Mouse (Mus musculus): Measurements from ENCODE around the gene Arih2.
A peak's percentile ranks its signal among the peaks of the same experiment; 100 is the strongest.
"Not testable (repeated sequence)": the region's sequence is repeated elsewhere in the genome, so short reads cannot be mapped to it uniquely, and the experiment has no call there.

Gene Arih2

GRCm38 (mm10) chr9:108649561-108650440 lies 615 bp upstream of the Arih2 start:
- no peak for DNase-seq (ENCODE audit: low spot score)

GRCm38 (mm10) chr9:108648166-108648565 lies 1.0 kb downstream of the Arih2 start:
- DNase-seq (ENCODE audit: low spot score) = no peak

GRCm38 (mm10) chr9:108639825-108640224 lies 9.4 kb downstream of the Arih2 start:
- DNase-seq (ENCODE audit: low spot score) = no peak

- DNase-seq (ENCODE audit: low spot score) = no peak
Observed at GRCm38 (mm10) chr9:108635415-108635814, 13.8 kb downstream of the Arih2 start.

GRCm38 (mm10) chr9:108633846-108634245 lies 15.3 kb downstream of the Arih2 start:
- no peak for DNase-seq (ENCODE audit: low spot score)

GRCm38 (mm10) chr9:108632375-108632774 lies 16.8 kb downstream of the Arih2 start:
- no peak for DNase-seq (ENCODE audit: low spot score)

GRCm38 (mm10) chr9:108631631-108632256 lies 17.4 kb downstream of the Arih2 start:
- DNase-seq (ENCODE audit: low spot score) = no peak

- DNase-seq (ENCODE audit: low spot score) = no peak
Observed at GRCm38 (mm10) chr9:108630683-108631082, 18.5 kb downstream of the Arih2 start.

GRCm38 (mm10) chr9:108628141-108628540 lies 21.0 kb downstream of the Arih2 start:
- DNase-seq (ENCODE audit: low spot score) = no peak

- no peak for DNase-seq (ENCODE audit: low spot score)
Observed at GRCm38 (mm10) chr9:108626498-108626897, 22.7 kb downstream of the Arih2 start.

GRCm38 (mm10) chr9:108617301-108617700 lies 31.9 kb downstream of the Arih2 start:
- DNase-seq (ENCODE audit: low spot score) = no peak

GRCm38 (mm10) chr9:108611488-108611887 lies 37.7 kb downstream of the Arih2 start:
- DNase-seq (ENCODE audit: low spot score) = no peak

- DNase-seq (ENCODE audit: low spot score) = no peak
Observed at GRCm38 (mm10) chr9:108608889-108609288, 40.3 kb downstream of the Arih2 start.

- not testable (repeated sequence) for DNase-seq (ENCODE audit: low spot score)
Observed at GRCm38 (mm10) chr9:108607929-108608328, 41.3 kb downstream of the Arih2 start.

- no peak for DNase-seq (ENCODE audit: low spot score)
Observed at GRCm38 (mm10) chr9:108601986-108602385, 47.2 kb downstream of the Arih2 start.

- no peak for DNase-seq (ENCODE audit: low spot score)
Observed at GRCm38 (mm10) chr9:108600011-108600410, 49.2 kb downstream of the Arih2 start.

GRCm38 (mm10) chr9:108599021-108599566 lies 50.1 kb downstream of the Arih2 start:
- no peak for DNase-seq (ENCODE audit: low spot score)

- DNase-seq (ENCODE audit: low spot score) = peak; percentile 31
Observed at GRCm38 (mm10) chr9:108596998-108597764, 52.0 kb downstream of the Arih2 start, which contains the start of gene P4htm. TSS of gene P4htm (minus strand) at chr9:108597667.

GRCm38 (mm10) chr9:108594354-108594753 lies 54.8 kb downstream of the Arih2 start:
- no peak for DNase-seq (ENCODE audit: low spot score)

- no peak for DNase-seq (ENCODE audit: low spot score)
Observed at GRCm38 (mm10) chr9:108591462-108591861, 57.7 kb downstream of the Arih2 start.

GRCm38 (mm10) chr9:108589229-108589628 lies 60.0 kb downstream of the Arih2 start:
- no peak for DNase-seq (ENCODE audit: low spot score)

GRCm38 (mm10) chr9:108587571-108588180 lies 61.5 kb downstream of the Arih2 start:
- DNase-seq (ENCODE audit: low spot score) = peak; percentile 81
